Mouse (Mus musculus) ES-Bruce4 (cell line): ENCODE results near the gene Zfp64. TPM values are rescaled to one million over a fixed set of nuclear protein-coding genes. Genes with fewer than 3 reads are reported as not detected.

Experiments
- H3K27ac ChIP-seq: 2 replicates; pipeline ENCODE4 v1.5.1; 2012; ENCODE audit warnings: low read length, inconsistent platforms; ENCODE audit not compliant: insufficient read depth
- H3K27me3 ChIP-seq: 2 replicates; pipeline ENCODE4 v1.6.1; 2012; ENCODE audit warnings: mild to moderate bottlenecking, low read length, inconsistent platforms; ENCODE audit not compliant: control insufficient read depth, poor library complexity, insufficient read depth, severe bottlenecking
- H3K36me3 ChIP-seq: 2 replicates; pipeline ENCODE4 v1.6.1; 2012; ENCODE audit warnings: inconsistent platforms, mild to moderate bottlenecking, low read length, moderate library complexity; ENCODE audit not compliant: control insufficient read depth, poor library complexity, insufficient read depth, severe bottlenecking
- H3K4me1 ChIP-seq: one replicate; pipeline ENCODE4 v1.8.1; 2011; ENCODE audit warnings: low read length; ENCODE audit not compliant: control insufficient read depth, insufficient read depth
- H3K4me3 ChIP-seq: 2 replicates; pipeline ENCODE4 v1.5.1; 2011; ENCODE audit warnings: low read depth, mild to moderate bottlenecking, low read length
- H3K9ac ChIP-seq: 2 replicates; pipeline ENCODE4 v1.6.1; 2012; ENCODE audit warnings: low read depth, mild to moderate bottlenecking, inconsistent platforms; ENCODE audit not compliant: poor library complexity, severe bottlenecking
- H3K9me3 ChIP-seq: replicated peaks from 2 replicates; pipeline ENCODE4 v1.6.1; 2012; ENCODE audit warnings: mild to moderate bottlenecking, low read length, inconsistent platforms; ENCODE audit not compliant: control insufficient read depth, poor library complexity, insufficient read depth, severe bottlenecking
- CTCF ChIP-seq: IDR thresholded peaks from one replicate; pipeline ENCODE4 v1.8.1; 2011; ENCODE audit warnings: low read depth, low read length
- EP300 ChIP-seq: IDR thresholded peaks from 2 replicates; pipeline ENCODE4 v1.6.1; 2011; ENCODE audit warnings: low read depth, low read length; ENCODE audit not compliant: insufficient read depth
- POLR2A ChIP-seq: IDR thresholded peaks from one replicate; pipeline ENCODE4 v1.8.1; 2011; ENCODE audit warnings: low read length; ENCODE audit not compliant: insufficient read depth
- polyA plus RNA-seq: library from polyadenylated mRNA; stranded (reverse); fragments of >200 nt; gene quantifications from 2 replicates; pipeline ENCODE4 v1.2.4, GENCODE M21; 2011; ENCODE audit warnings: low read depth; ENCODE audit not compliant: missing spikeins, insufficient read depth, insufficient read length

The Zfp64 gene
- polyA plus RNA-seq, 1 experiment, result 35.9 TPM

- Histone ChIP-seq H3K4me3 (no peak overlapping the region), H3K27me3 (no peaks in the 10 kb centered on the region), H3K27ac (no peak overlapping the region), H3K9ac (no peak overlapping the region), H3K36me3 (no peaks in the 10 kb centered on the region), H3K4me1 (peaks cover 2% of the 10 kb centered on the region), H3K9me3 (no peaks in the 10 kb centered on the region)
- TF ChIP-seq POLR2A, result no peak
- no peak for TF ChIP-seq CTCF
- no peak for TF ChIP-seq EP300
These were observed 106.8 kb downstream of the Zfp64 start for GRCm38 (mm10) chr2:168848553-168848952.

- Histone ChIP-seq H3K27me3 (no peaks in the 10 kb centered on the region), H3K27ac (no peak overlapping the region; the same call in 1 of the 2 replicates), H3K9me3 (no peaks in the 10 kb centered on the region), H3K9ac (no peak overlapping the region), H3K4me3 (no peak overlapping the region), H3K4me1 (peaks cover 2% of the 10 kb centered on the region), H3K36me3 (no peaks in the 10 kb centered on the region)
- no peak for TF ChIP-seq POLR2A
- TF ChIP-seq EP300, result peak; percentile 71
These were observed 109.1 kb downstream of the Zfp64 start for GRCm38 (mm10) chr2:168846180-168846720.

Other genes with a start within 250 kb of the Zfp64 start
- gene Atp9a, start 213.2 kb downstream of the Zfp64 start, polyA plus RNA-seq, result 28.9 and 29.3 TPM in 2 replicates
- gene Sall4, start 187.6 kb downstream of the Zfp64 start, polyA plus RNA-seq, result 244 and 245 TPM in 2 replicates